Mouse (Mus musculus): ENCODE results near the gene Hdhd5. TPM values are rescaled to one million over a fixed set of nuclear protein-coding genes. Genes with fewer than 3 reads are reported as not detected.

The Hdhd5 gene
- polyA plus RNA-seq, 1 experiment, result 17.5 TPM

GRCm38 (mm10) chr6:120469770-120470169 lies 61.3 kb downstream of the Hdhd5 start:
- Histone ChIP-seq H3K36me3 (ENCODE audit: control insufficient read depth, insufficient read depth, low read length, poor library complexity, severe bottlenecking) (no peaks in the 10 kb centered on the region), H3K9me3 (replicated peaks; ENCODE audit: control insufficient read depth, insufficient read depth, low read length, poor library complexity, severe bottlenecking) (no peaks in the 10 kb centered on the region), H3K4me3 (ENCODE audit: low read depth, low read length) (no peak overlapping the region), H3K9ac (ENCODE audit: low read depth, poor library complexity, severe bottlenecking) (no peak overlapping the region), H3K27me3 (ENCODE audit: control insufficient read depth, insufficient read depth, low read length, poor library complexity, severe bottlenecking) (no peaks in the 10 kb centered on the region), H3K4me1 (ENCODE audit: control insufficient read depth, insufficient read depth, low read length) (no peaks in the 10 kb centered on the region), H3K27ac (ENCODE audit: insufficient read depth, low read length) (no peak overlapping the region)
- TF ChIP-seq POLR2A (IDR thresholded peaks at IDR 0.05; ENCODE audit: insufficient read depth, low read length), result no peak
- TF ChIP-seq EP300 (IDR thresholded peaks at IDR 0.05; ENCODE audit: insufficient read depth, low read depth, low read length), result no peak
- no peak for TF ChIP-seq CTCF (IDR thresholded peaks at IDR 0.05; ENCODE audit: low read depth, low read length)

GRCm38 (mm10) chr6:120469268-120469667 lies 61.9 kb downstream of the Hdhd5 start:
- no peaks in the 10 kb centered on the region for H3K4me1 ChIP-seq (ENCODE audit: control insufficient read depth, insufficient read depth, low read length)
- no peak for TF ChIP-seq EP300 (IDR thresholded peaks at IDR 0.05; ENCODE audit: insufficient read depth, low read depth, low read length)
- TF ChIP-seq CTCF (IDR thresholded peaks at IDR 0.05; ENCODE audit: low read depth, low read length), result no peak
- no peak for TF ChIP-seq POLR2A (IDR thresholded peaks at IDR 0.05; ENCODE audit: insufficient read depth, low read length)
- no peaks in the 10 kb centered on the region for H3K36me3 ChIP-seq (ENCODE audit: control insufficient read depth, insufficient read depth, low read length, poor library complexity, severe bottlenecking)
- H3K27me3 ChIP-seq (ENCODE audit: control insufficient read depth, insufficient read depth, low read length, poor library complexity, severe bottlenecking), result no peaks in the 10 kb centered on the region
- no peak overlapping the region for H3K27ac ChIP-seq (ENCODE audit: insufficient read depth, low read length)
- no peaks in the 10 kb centered on the region for H3K9me3 ChIP-seq (replicated peaks; ENCODE audit: control insufficient read depth, insufficient read depth, low read length, poor library complexity, severe bottlenecking)
- H3K4me3 ChIP-seq (ENCODE audit: low read depth, low read length), result no peak overlapping the region
- H3K9ac ChIP-seq (ENCODE audit: low read depth, poor library complexity, severe bottlenecking), result no peak overlapping the region

- Histone ChIP-seq H3K27me3 (ENCODE audit: control insufficient read depth, insufficient read depth, low read length, poor library complexity, severe bottlenecking) (no peaks in the 10 kb centered on the region), H3K27ac (ENCODE audit: insufficient read depth, low read length) (no peak overlapping the region), H3K36me3 (ENCODE audit: control insufficient read depth, insufficient read depth, low read length, poor library complexity, severe bottlenecking) (no peaks in the 10 kb centered on the region), H3K9me3 (replicated peaks; ENCODE audit: control insufficient read depth, insufficient read depth, low read length, poor library complexity, severe bottlenecking) (no peaks in the 10 kb centered on the region), H3K4me1 (ENCODE audit: control insufficient read depth, insufficient read depth, low read length) (no peaks in the 10 kb centered on the region), H3K9ac (ENCODE audit: low read depth, poor library complexity, severe bottlenecking) (no peak overlapping the region), H3K4me3 (ENCODE audit: low read depth, low read length) (no peak overlapping the region)
- TF ChIP-seq CTCF (IDR thresholded peaks at IDR 0.05; ENCODE audit: low read depth, low read length) (no peak), EP300 (IDR thresholded peaks at IDR 0.05; ENCODE audit: insufficient read depth, low read depth, low read length) (no peak), POLR2A (IDR thresholded peaks at IDR 0.05; ENCODE audit: insufficient read depth, low read length) (no peak)
Observed at GRCm38 (mm10) chr6:120468259-120468658, 62.9 kb downstream of the Hdhd5 start.

- H3K27me3 ChIP-seq (ENCODE audit: control insufficient read depth, insufficient read depth, low read length, poor library complexity, severe bottlenecking), result no peaks in the 10 kb centered on the region
- H3K4me1 ChIP-seq (ENCODE audit: control insufficient read depth, insufficient read depth, low read length), result no peaks in the 10 kb centered on the region
- H3K36me3 ChIP-seq (ENCODE audit: control insufficient read depth, insufficient read depth, low read length, poor library complexity, severe bottlenecking), result no peaks in the 10 kb centered on the region
- no peak for TF ChIP-seq POLR2A (IDR thresholded peaks at IDR 0.05; ENCODE audit: insufficient read depth, low read length)
- TF ChIP-seq CTCF (IDR thresholded peaks at IDR 0.05; ENCODE audit: low read depth, low read length), result no peak
- no peak overlapping the region for H3K4me3 ChIP-seq (ENCODE audit: low read depth, low read length)
- H3K27ac ChIP-seq (ENCODE audit: insufficient read depth, low read length), result no peak overlapping the region
- no peak overlapping the region for H3K9ac ChIP-seq (ENCODE audit: low read depth, poor library complexity, severe bottlenecking)
- H3K9me3 ChIP-seq (replicated peaks; ENCODE audit: control insufficient read depth, insufficient read depth, low read length, poor library complexity, severe bottlenecking), result no peaks in the 10 kb centered on the region
Observed at GRCm38 (mm10) chr6:120466609-120467329, 64.3 kb downstream of the Hdhd5 start.

GRCm38 (mm10) chr6:120465393-120465792 lies 65.7 kb downstream of the Hdhd5 start:
- Histone ChIP-seq H3K27ac (ENCODE audit: insufficient read depth, low read length) (no peak overlapping the region), H3K4me1 (ENCODE audit: control insufficient read depth, insufficient read depth, low read length) (no peaks in the 10 kb centered on the region), H3K4me3 (ENCODE audit: low read depth, low read length) (no peak overlapping the region), H3K9ac (ENCODE audit: low read depth, poor library complexity, severe bottlenecking) (no peak overlapping the region), H3K9me3 (replicated peaks; ENCODE audit: control insufficient read depth, insufficient read depth, low read length, poor library complexity, severe bottlenecking) (no peaks in the 10 kb centered on the region), H3K36me3 (ENCODE audit: control insufficient read depth, insufficient read depth, low read length, poor library complexity, severe bottlenecking) (no peaks in the 10 kb centered on the region), H3K27me3 (ENCODE audit: control insufficient read depth, insufficient read depth, low read length, poor library complexity, severe bottlenecking) (no peaks in the 10 kb centered on the region)
- TF ChIP-seq EP300 (IDR thresholded peaks at IDR 0.05; ENCODE audit: insufficient read depth, low read depth, low read length), result no peak
- no peak for TF ChIP-seq POLR2A (IDR thresholded peaks at IDR 0.05; ENCODE audit: insufficient read depth, low read length)

- no peaks in the 10 kb centered on the region for H3K36me3 ChIP-seq (ENCODE audit: control insufficient read depth, insufficient read depth, low read length, poor library complexity, severe bottlenecking)
- no peak for TF ChIP-seq CTCF (IDR thresholded peaks at IDR 0.05; ENCODE audit: low read depth, low read length)
- TF ChIP-seq EP300 (IDR thresholded peaks at IDR 0.05; ENCODE audit: insufficient read depth, low read depth, low read length), result no peak
- no peak for TF ChIP-seq POLR2A (IDR thresholded peaks at IDR 0.05; ENCODE audit: insufficient read depth, low read length)
- no peak overlapping the region for H3K9ac ChIP-seq (ENCODE audit: low read depth, poor library complexity, severe bottlenecking)
- no peak overlapping the region for H3K4me3 ChIP-seq (ENCODE audit: low read depth, low read length)
- H3K27me3 ChIP-seq (ENCODE audit: control insufficient read depth, insufficient read depth, low read length, poor library complexity, severe bottlenecking), result no peaks in the 10 kb centered on the region
- H3K9me3 ChIP-seq (replicated peaks; ENCODE audit: control insufficient read depth, insufficient read depth, low read length, poor library complexity, severe bottlenecking), result no peaks in the 10 kb centered on the region
- no peaks in the 10 kb centered on the region for H3K4me1 ChIP-seq (ENCODE audit: control insufficient read depth, insufficient read depth, low read length)
- H3K27ac ChIP-seq (ENCODE audit: insufficient read depth, low read length), result no peak overlapping the region
Observed at GRCm38 (mm10) chr6:120464406-120464939, 66.6 kb downstream of the Hdhd5 start.

All from ES-Bruce4 (cell line).